Mouse (Mus musculus): ENCODE results near the gene Sec14l3. TPM values are rescaled to one million over a fixed set of nuclear protein-coding genes. Genes with fewer than 3 reads are reported as not detected.
A peak's percentile ranks its signal among the peaks of the same experiment; 100 is the strongest.

Sec14l3 gene
- total and polyA plus RNA-seq, 2 experiments from 2014 or later = 0.20 TPM; not detected in 1

GRCm38 (mm10) chr11:4117372-4118071 lies 52.9 kb downstream of the Sec14l3 start:
- ATAC-seq (ENCODE audit: insufficient read depth, low read depth) (no peak), DNase-seq (ENCODE audit: low spot score) (no peak)
- H3K4me1 ChIP-seq (ENCODE audit: control insufficient read depth, insufficient read depth) = peaks cover 20% of the 10 kb centered on the region
- H3K9me3 ChIP-seq (replicated peaks; ENCODE audit: control insufficient read depth, low read length) = no peaks in the 10 kb centered on the region
- no peaks in the 10 kb centered on the region for H3K36me3 ChIP-seq (replicated peaks; ENCODE audit: control insufficient read depth, insufficient read depth, low read length)
- 1% methylated on average over 3 of the region's 3 CpGs for WGBS
- TF ChIP-seq EP300 (IDR thresholded peaks at IDR 0.05; ENCODE audit: low read depth) = no peak
- TF ChIP-seq CTCF (IDR thresholded peaks at IDR 0.05; ENCODE audit: low read depth) = peak; percentile 23
- H3K4me2 ChIP-seq (ENCODE audit: low read depth, low read length) = peak overlapping the region; percentile 79
- no peak overlapping the region for H3K9ac ChIP-seq (replicated peaks; ENCODE audit: low read depth, low read length)
- peaks cover 11% of the 10 kb centered on the region; the same call in 1 of the 2 replicates for H3K27me3 ChIP-seq (ENCODE audit: control insufficient read depth, insufficient read depth, low read length)
- peak overlapping the region; percentile 53; the same call in 1 of the 2 replicates for H3K4me3 ChIP-seq (ENCODE audit: low read depth, low read length)
- H3K27ac ChIP-seq (ENCODE audit: low read depth) = no peak overlapping the region

GRCm38 (mm10) chr11:4118081-4118921 lies 53.7 kb downstream of the Sec14l3 start:
- TF ChIP-seq CTCF (IDR thresholded peaks at IDR 0.05; ENCODE audit: low read depth) = no peak
- Histone ChIP-seq H3K4me3 (ENCODE audit: low read depth, low read length) (peak overlapping the region; percentile 53), H3K9me3 (replicated peaks; ENCODE audit: control insufficient read depth, low read length) (no peaks in the 10 kb centered on the region), H3K27ac (ENCODE audit: low read depth) (no peak overlapping the region), H3K4me1 (ENCODE audit: control insufficient read depth, insufficient read depth) (peaks cover 20% of the 10 kb centered on the region), H3K9ac (replicated peaks; ENCODE audit: low read depth, low read length) (0 out of 2 replicates have a peak overlapping the region, but pooled peaks have one; percentile 1), H3K27me3 (ENCODE audit: control insufficient read depth, insufficient read depth, low read length) (peaks cover 11% of the 10 kb centered on the region; the same call in 1 of the 2 replicates), H3K36me3 (replicated peaks; ENCODE audit: control insufficient read depth, insufficient read depth, low read length) (no peaks in the 10 kb centered on the region), H3K4me2 (ENCODE audit: low read depth, low read length) (peak overlapping the region; percentile 79)
- DNase-seq (ENCODE audit: low spot score) = peak; percentile 18
- no peak for ATAC-seq (ENCODE audit: insufficient read depth, low read depth)
- WGBS = 2% methylated on average over 39 of the region's 41 CpGs

- H3K4me1 ChIP-seq (ENCODE audit: control insufficient read depth, insufficient read depth) = peaks cover 20% of the 10 kb centered on the region
- peak; percentile 49 for DNase-seq (ENCODE audit: low spot score)
- 21% methylated on average over 5 of the region's 5 CpGs for WGBS
- no peak overlapping the region for H3K4me2 ChIP-seq (ENCODE audit: low read depth, low read length)
- H3K4me3 ChIP-seq (ENCODE audit: low read depth, low read length) = no peak overlapping the region
- no peaks in the 10 kb centered on the region for H3K9me3 ChIP-seq (replicated peaks; ENCODE audit: control insufficient read depth, low read length)
- TF ChIP-seq EP300 (IDR thresholded peaks at IDR 0.05; ENCODE audit: low read depth) (no peak), CTCF (IDR thresholded peaks at IDR 0.05; ENCODE audit: low read depth) (no peak)
- H3K27me3 ChIP-seq (ENCODE audit: control insufficient read depth, insufficient read depth, low read length) = peaks cover 11% of the 10 kb centered on the region; the same call in 1 of the 2 replicates
- no peaks in the 10 kb centered on the region for H3K36me3 ChIP-seq (replicated peaks; ENCODE audit: control insufficient read depth, insufficient read depth, low read length)
- peak; percentile 46; the same call in 1 of the 2 replicates for ATAC-seq (ENCODE audit: insufficient read depth, low read depth)
- H3K9ac ChIP-seq (replicated peaks; ENCODE audit: low read depth, low read length) = no peak overlapping the region
- H3K27ac ChIP-seq (ENCODE audit: low read depth) = no peak overlapping the region
Observed at GRCm38 (mm10) chr11:4119635-4120034, 55.0 kb downstream of the Sec14l3 start.

DNA sequence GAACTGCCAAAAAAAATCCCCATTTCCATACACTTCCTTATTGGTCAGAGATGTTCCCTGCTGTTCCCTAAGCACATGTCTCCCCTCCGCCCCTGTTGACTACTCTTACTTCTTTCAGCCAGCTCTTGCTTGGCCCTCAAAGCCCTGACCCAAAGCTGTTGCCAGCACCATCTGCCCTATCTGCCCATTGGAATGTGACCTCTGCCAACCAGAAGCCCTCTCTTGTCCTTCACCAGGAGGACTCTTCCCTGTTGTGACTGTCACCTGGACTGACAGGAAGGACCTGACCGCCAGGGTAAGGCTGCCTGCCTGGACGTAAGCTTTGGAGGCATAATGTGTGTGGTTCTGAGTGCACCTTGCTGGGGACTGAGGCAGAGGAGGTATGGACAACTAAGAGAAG lies 57.0 kb downstream of the Sec14l3 start:
- DNase-seq (ENCODE audit: low spot score) (no peak), ATAC-seq (ENCODE audit: insufficient read depth, low read depth) (no peak)
- TF ChIP-seq EP300 (IDR thresholded peaks at IDR 0.05; ENCODE audit: low read depth) (no peak), CTCF (IDR thresholded peaks at IDR 0.05; ENCODE audit: low read depth) (no peak)
- Histone ChIP-seq H3K9me3 (replicated peaks; ENCODE audit: control insufficient read depth, low read length) (peaks cover 5% of the 10 kb centered on the region), H3K27me3 (ENCODE audit: control insufficient read depth, insufficient read depth, low read length) (peaks cover 11% of the 10 kb centered on the region; the same call in 1 of the 2 replicates), H3K36me3 (replicated peaks; ENCODE audit: control insufficient read depth, insufficient read depth, low read length) (no peaks in the 10 kb centered on the region), H3K27ac (ENCODE audit: low read depth) (no peak overlapping the region), H3K4me3 (ENCODE audit: low read depth, low read length) (no peak overlapping the region), H3K4me1 (ENCODE audit: control insufficient read depth, insufficient read depth) (peaks cover 12% of the 10 kb centered on the region), H3K9ac (replicated peaks; ENCODE audit: low read depth, low read length) (no peak overlapping the region), H3K4me2 (ENCODE audit: low read depth, low read length) (no peak overlapping the region)
- 78% methylated on average over 3 of the region's 3 CpGs for WGBS

DNA sequence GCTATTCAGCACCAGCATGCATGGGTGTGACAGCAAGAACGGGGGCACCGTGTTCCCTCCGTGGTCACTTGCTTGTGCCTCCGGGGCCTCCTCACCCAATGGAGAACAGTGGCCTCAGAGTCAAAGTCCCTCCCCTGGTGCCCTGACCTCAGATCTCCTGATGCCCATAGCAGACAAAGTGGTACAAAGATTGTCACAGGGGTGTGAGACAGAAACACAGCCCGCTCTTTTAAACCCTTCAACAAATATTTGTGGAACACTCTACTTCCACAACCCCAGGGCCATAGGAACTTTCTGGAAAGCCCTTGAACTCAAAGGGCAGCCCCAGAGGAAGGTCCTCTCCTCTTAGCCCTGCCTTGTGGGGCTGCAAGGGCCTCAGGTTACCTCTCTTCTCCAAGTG lies 57.6 kb downstream of the Sec14l3 start:
- Histone ChIP-seq H3K27me3 (ENCODE audit: control insufficient read depth, insufficient read depth, low read length) (peaks cover 6% of the 10 kb centered on the region; the same call in 1 of the 2 replicates), H3K4me3 (ENCODE audit: low read depth, low read length) (no peak overlapping the region), H3K4me1 (ENCODE audit: control insufficient read depth, insufficient read depth) (peaks cover 10% of the 10 kb centered on the region; the same call in 1 of the 2 replicates), H3K36me3 (replicated peaks; ENCODE audit: control insufficient read depth, insufficient read depth, low read length) (no peaks in the 10 kb centered on the region), H3K9ac (replicated peaks; ENCODE audit: low read depth, low read length) (no peak overlapping the region), H3K9me3 (replicated peaks; ENCODE audit: control insufficient read depth, low read length) (peaks cover 9% of the 10 kb centered on the region), H3K27ac (ENCODE audit: low read depth) (no peak overlapping the region), H3K4me2 (ENCODE audit: low read depth, low read length) (no peak overlapping the region)
- DNase-seq (ENCODE audit: low spot score) (no peak), ATAC-seq (ENCODE audit: insufficient read depth, low read depth) (no peak)
- no peak for TF ChIP-seq CTCF (IDR thresholded peaks at IDR 0.05; ENCODE audit: low read depth)
- no peak for TF ChIP-seq EP300 (IDR thresholded peaks at IDR 0.05; ENCODE audit: low read depth)
- 81% methylated on average over 5 of the region's 5 CpGs for WGBS
